Mouse (Mus musculus): ENCODE results near the gene Ndufs7.

GRCm38 (mm10) chr10:80297526-80298133 lies 48.7 kb downstream of the Ndufs7 start:
- TF ChIP-seq CTCF (IDR thresholded peaks at IDR 0.05; ENCODE audit: borderline replicate concordance, insufficient read depth, low read length) = no peak
- no peak for TF ChIP-seq POLR2A (IDR thresholded peaks at IDR 0.05; ENCODE audit: low read depth, low read length)

All from embryonic fibroblast, embryonic 13.5 days (primary cell).